Mouse (Mus musculus): ENCODE data around the gene Far2.

DNA sequence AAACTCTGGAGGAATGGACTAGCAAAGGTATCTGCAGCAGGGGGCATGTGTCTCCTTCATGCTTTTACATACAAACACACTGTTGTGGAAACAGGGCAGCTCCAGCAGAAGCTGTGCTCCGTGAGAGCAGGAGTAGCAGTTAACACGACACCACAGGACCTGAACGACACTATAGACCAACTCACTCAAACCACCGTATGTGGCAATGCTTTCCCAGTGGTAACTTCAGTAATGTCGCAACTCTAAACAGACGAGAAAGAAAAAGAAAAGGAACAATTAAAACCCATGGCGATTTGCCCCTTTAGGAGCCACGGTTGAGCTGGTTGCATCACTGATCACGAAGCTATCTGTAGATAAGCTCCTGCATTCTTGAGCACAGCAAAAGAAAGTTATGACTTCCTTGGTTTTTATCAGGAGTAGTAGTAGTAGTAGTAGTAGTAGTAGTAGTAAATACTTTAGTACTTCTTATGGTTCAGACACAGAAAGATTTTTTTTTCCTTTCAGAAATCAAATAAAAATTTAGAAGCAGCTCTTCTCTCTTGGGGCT lies 58.7 kb downstream of the Far2 start:
- no peak for TF ChIP-seq CTCF (IDR thresholded peaks at IDR 0.05)
- TF ChIP-seq EP300 (IDR thresholded peaks at IDR 0.05): no peak

All from lung, postnatal 0 days (tissue).